Comparison of ENCODE assay signal across 11 mouse cellular contexts in the genomic region with DNA sequence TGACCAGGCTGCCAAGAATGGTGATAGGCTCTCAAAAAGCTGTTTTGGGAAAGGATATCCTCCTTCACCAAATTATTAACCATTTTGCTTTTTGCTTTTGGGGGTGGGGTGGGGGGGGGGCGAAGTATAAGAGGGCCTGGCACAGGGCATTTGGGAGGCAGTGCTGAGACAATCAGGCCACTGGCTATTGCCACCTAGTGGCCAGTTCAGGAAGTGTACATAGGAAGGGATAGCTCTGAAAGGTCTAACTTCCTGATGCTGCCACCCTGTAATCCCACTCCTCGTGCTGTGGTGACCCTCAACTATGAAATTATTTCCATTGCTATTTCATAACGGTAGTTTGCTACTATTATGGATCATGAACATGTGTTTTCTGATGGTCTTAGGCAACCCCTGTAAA. TPM values are rescaled to one million over a fixed set of nuclear protein-coding genes. Genes with fewer than 3 reads are reported as not detected.
DNase-seq lines count a peak whose midpoint lies in the region; ATAC-seq and TF ChIP-seq lines count a peak whose summit lies in the region.
"Had no signal": no experiment of that assay in that cellular context is flagged by ENCODE, and none has a peak within 500 bp of the region (broad histone marks: within the 10 kb centered on the region; RNA-seq: fewer than 3 reads in every experiment).

No protein-coding gene starts in this region.

- no peaks in the 10 kb centered on the region for H3K4me1 ChIP-seq in lung, embryonic 14.5 days (ENCODE audit: insufficient read depth)

- H3K4me2 ChIP-seq in lung, embryonic 14.5 days: no peak overlapping the region
- H3K4me2 ChIP-seq: limb, embryonic 12.5 days; neural tube, embryonic 13.5 days had no signal

- WGBS in lung, embryonic 14.5 days: 89% methylated on average over 3 of the region's 3 CpGs

- H3K27me3 ChIP-seq in lung, embryonic 14.5 days (ENCODE audit: insufficient read depth, low read length): no peaks in the 10 kb centered on the region
- H3K27me3 ChIP-seq: limb, embryonic 12.5 days; neural tube, embryonic 13.5 days had no signal

- H3K4me3 ChIP-seq in lung, embryonic 14.5 days (ENCODE audit: low read depth, low read length): no peak overlapping the region
- H3K4me3 ChIP-seq: hindbrain, embryonic 10.5 days; limb, embryonic 12.5 days; neural tube, embryonic 13.5 days had no signal

- intact Hi-C loops in gastrocnemius, postnatal 14 days (cut with DNase I; ENCODE audit: low total_unique reads): no loop called here

- H3K9me3 ChIP-seq in lung, embryonic 14.5 days (ENCODE audit: low read depth, low read length): peaks cover 4% of the 10 kb centered on the region
- H3K9me3 ChIP-seq: neural tube, embryonic 13.5 days had no signal

- no peak overlapping the region for H3K9ac ChIP-seq in lung, embryonic 14.5 days
- H3K9ac ChIP-seq: limb, embryonic 12.5 days; neural tube, embryonic 13.5 days had no signal

- DNase-seq in gastrocnemius, adult 18-20 months (ENCODE audit: low spot score): peak; percentile 53
- no peak for DNase-seq in gastrocnemius, postnatal 14 days
- peak; percentile 51 for DNase-seq in lung, embryonic 14.5 days
- DNase-seq in lung, postnatal 4 days: no peak
- DNase-seq in adipocyte (ENCODE audit: low spot score): peak; percentile 60
- DNase-seq in retina, postnatal 1 day: peak; percentile 45
- no peak for DNase-seq in right cerebral cortex, adult 18-20 months
- no peak for DNase-seq in yolk sac, embryonic 10.5 days (ENCODE audit: low spot score)

- peak; percentile 45; the same call in 1 of the 2 replicates for TF ChIP-seq CTCF in lung, embryonic 14.5 days (IDR thresholded peaks at IDR 0.05; ENCODE audit: low read depth)

- no peaks in the 10 kb centered on the region for H3K36me3 ChIP-seq in lung, embryonic 14.5 days (ENCODE audit: insufficient read depth)
- H3K36me3 ChIP-seq: hindbrain, embryonic 10.5 days; neural tube, embryonic 13.5 days had no signal

- ATAC-seq in lung, embryonic 14.5 days (ENCODE audit: insufficient read depth): no peak

- no peak overlapping the region for H3K27ac ChIP-seq in lung, embryonic 14.5 days (ENCODE audit: low read depth)
- H3K27ac ChIP-seq: hindbrain, embryonic 10.5 days; limb, embryonic 12.5 days; neural tube, embryonic 13.5 days had no signal

RNA-seq across cellular contexts. Expression of gene Lrp1, which starts 5.5 kb away (rescaled TPM):
- 10 to 100 TPM; 40.8 to 43.4 TPM for total RNA-seq in gastrocnemius, adult 18-20 months (2021)
- 100 to 1,000 TPM in 1 of 2 experiments, 10 to 100 TPM in 1; 73.8 to 101 TPM for total RNA-seq in gastrocnemius, postnatal 14 days (2021)
- 68.7 and 73.0 TPM in 2 replicates for polyA plus RNA-seq in lung, embryonic 14.5 days (2014; fragmentation: Nextera tagmentation; extraction: Ambion mirVana)

RNA-seq across cellular contexts. Expression of gene Stat6, which starts 16.4 kb away (rescaled TPM):
- 10 to 100 TPM; 16.0 to 17.9 TPM for total RNA-seq in gastrocnemius, adult 18-20 months (2021)
- total RNA-seq in gastrocnemius, postnatal 14 days (2021): 10 to 100 TPM; 16.1 to 16.6 TPM
- 27.8 and 28.1 TPM in 2 replicates for polyA plus RNA-seq in lung, embryonic 14.5 days (2014; fragmentation: Nextera tagmentation; extraction: Ambion mirVana)

RNA-seq across cellular contexts. Expression of gene Nemp1, which starts 40.3 kb away (rescaled TPM):
- 1 to 10 TPM; 2.5 to 2.7 TPM for total RNA-seq in gastrocnemius, adult 18-20 months (2021)
- 1 to 10 TPM; 2.3 to 2.7 TPM for total RNA-seq in gastrocnemius, postnatal 14 days (2021)
- polyA plus RNA-seq in lung, embryonic 14.5 days (2014; fragmentation: Nextera tagmentation; extraction: Ambion mirVana): 11.2 and 13.2 TPM in 2 replicates

RNA-seq across cellular contexts. Expression of gene Nab2, which starts 41.9 kb away (rescaled TPM):
- 1 to 10 TPM; 3.4 to 3.5 TPM for total RNA-seq in gastrocnemius, adult 18-20 months (2021)
- total RNA-seq in gastrocnemius, postnatal 14 days (2021): 1 to 10 TPM; 4.9 to 5.5 TPM
- 11.6 and 13.5 TPM in 2 replicates for polyA plus RNA-seq in lung, embryonic 14.5 days (2014; fragmentation: Nextera tagmentation; extraction: Ambion mirVana)

Comparison
In these comparisons a context has a peak if more than half of its experiments do, and no peak if none do; other contexts are left out.
1. DNase-seq: peak in gastrocnemius, adult 18-20 months (single experiment), lung, embryonic 14.5 days (single experiment), adipocyte (single experiment) and retina, postnatal 1 day (single experiment); none in gastrocnemius, postnatal 14 days (single experiment), lung, postnatal 4 days (0 of 2), right cerebral cortex, adult 18-20 months (single experiment) and yolk sac, embryonic 10.5 days (single experiment).